In genomic region chr11:45926640-45927082, GRCm38 (mm10) we compare ENCODE assay signal across 8 mouse cellular contexts. TPM values are rescaled to one million over a fixed set of nuclear protein-coding genes. Genes with fewer than 3 reads are reported as not detected.
DNase-seq lines count a peak whose midpoint lies in the region; ATAC-seq and TF ChIP-seq lines count a peak whose summit lies in the region.

No protein-coding gene starts in this region.

- peak; percentile 89 for DNase-seq in NIH3T3 (ENCODE audit: low read depth)
- peak; percentile 82 for DNase-seq in cerebellum, adult 9-10 months
- DNase-seq in hindbrain, embryonic 10.5 days (ENCODE audit: low spot score), result peak; percentile 85
- DNase-seq in layer of hippocampus, adult 9-10 months (ENCODE audit: low spot score), result peak; percentile 80
- peak; percentile 40 for DNase-seq in ovary, adult 18-20 months (ENCODE audit: low spot score)
- peak; percentile 75 for DNase-seq in thymus, adult 2 months

- no peaks in the 10 kb centered on the region for H3K27me3 ChIP-seq in hindbrain, embryonic 10.5 days (ENCODE audit: insufficient read depth, poor library complexity, severe bottlenecking)
- no peaks in the 10 kb centered on the region for H3K27me3 ChIP-seq in lung, embryonic 16.5 days (ENCODE audit: control insufficient read depth, insufficient read depth, low read depth, low read length)
- no peaks in the 10 kb centered on the region for H3K27me3 ChIP-seq in thymus, adult 2 months (ENCODE audit: control insufficient read depth, insufficient read depth, low read length)

- TF ChIP-seq POLR2A in thymus, adult 2 months (IDR thresholded peaks at IDR 0.05; ENCODE audit: control insufficient read depth, extremely low read depth, insufficient read depth, low read length, poor library complexity), result no peak

- peaks cover 22% of the 10 kb centered on the region for H3K4me1 ChIP-seq in hindbrain, embryonic 10.5 days (replicated peaks)
- H3K4me1 ChIP-seq in lung, embryonic 16.5 days (replicated peaks; ENCODE audit: control insufficient read depth, insufficient read depth, low read length), result no peaks in the 10 kb centered on the region
- H3K4me1 ChIP-seq in thymus, adult 2 months (replicated peaks; ENCODE audit: control insufficient read depth, insufficient read depth, low read length), result peaks cover 2% of the 10 kb centered on the region; the same call in 1 of the 2 replicates

- peaks cover 23% of the 10 kb centered on the region for H3K36me3 ChIP-seq in hindbrain, embryonic 10.5 days
- H3K36me3 ChIP-seq in lung, embryonic 16.5 days (ENCODE audit: control insufficient read depth, insufficient read depth, low read length), result no peaks in the 10 kb centered on the region; the same call in 1 of the 2 replicates
- 0 out of 2 replicates have a peak, but pooled peaks cover under 1% of the 10 kb centered on the region for H3K36me3 ChIP-seq in thymus, adult 2 months (ENCODE audit: control insufficient read depth, insufficient read depth, low read length)

- ATAC-seq in frontal cortex, adult (ENCODE audit: low TSS enrichment), result peak; percentile 94
- peak; percentile 91 for ATAC-seq in lung, embryonic 16.5 days (ENCODE audit: low read depth)

- peak overlapping the region; percentile 79 for H3K27ac ChIP-seq in hindbrain, embryonic 10.5 days
- 0 out of 2 replicates have a peak overlapping the region, but pooled peaks have one; percentile 48 for H3K27ac ChIP-seq in lung, embryonic 16.5 days (ENCODE audit: low read length)
- no peak overlapping the region for H3K27ac ChIP-seq in thymus, adult 2 months (ENCODE audit: control insufficient read depth, insufficient read depth, low read length)

- peak overlapping the region; percentile 67; the same call in 1 of the 2 replicates for H3K9ac ChIP-seq in lung, embryonic 16.5 days (ENCODE audit: low read length)

- WGBS in hindbrain, embryonic 10.5 days, result under 1% methylated on average over 9 of the region's 9 CpGs
- WGBS in lung, embryonic 16.5 days, result 0% methylated on average over 9 of the region's 9 CpGs
- 2% methylated on average over 9 of the region's 9 CpGs for WGBS in thymus, adult 2 months

- TF ChIP-seq CTCF in thymus, adult 2 months (IDR thresholded peaks at IDR 0.05; ENCODE audit: borderline replicate concordance, control insufficient read depth, extremely low read depth, insufficient read depth, low read length, poor library complexity), result peak; percentile 65; the same call in 1 of the 2 replicates

- H3K4me3 ChIP-seq in hindbrain, embryonic 10.5 days, result peak overlapping the region; percentile 48
- H3K4me3 ChIP-seq in lung, embryonic 16.5 days (ENCODE audit: low read length), result peak overlapping the region; percentile 52
- H3K4me3 ChIP-seq in thymus, adult 2 months (ENCODE audit: control insufficient read depth, insufficient read depth, low read length), result peak overlapping the region; percentile 50

- H3K4me2 ChIP-seq in lung, embryonic 16.5 days (ENCODE audit: low read depth, low read length), result peak overlapping the region; percentile 72

- H3K9me3 ChIP-seq in hindbrain, embryonic 10.5 days, result no peaks in the 10 kb centered on the region
- no peaks in the 10 kb centered on the region for H3K9me3 ChIP-seq in lung, embryonic 16.5 days (ENCODE audit: control insufficient read depth, low read length)

RNA-seq across cellular contexts. Expression of gene Lsm11, which starts 18.1 kb away (rescaled TPM):
- polyA plus RNA-seq in hindbrain, embryonic 10.5 days (2016; fragmentation: Nextera tagmentation; extraction: Ambion mirVana), result 8.0 and 8.7 TPM in 2 replicates
- 4.3 and 4.5 TPM in 2 replicates for polyA plus RNA-seq in lung, embryonic 16.5 days (2015; fragmentation: Nextera tagmentation; extraction: Ambion mirVana)
- 11.4 and 13.0 TPM in 2 replicates for polyA plus RNA-seq in thymus, adult 2 months (2012; rRNA removed)

RNA-seq across cellular contexts. Expression of gene Thg1l, which starts 28.6 kb away (rescaled TPM):
- 13.5 and 15.6 TPM in 2 replicates for polyA plus RNA-seq in hindbrain, embryonic 10.5 days (2016; fragmentation: Nextera tagmentation; extraction: Ambion mirVana)
- 12.5 and 12.7 TPM in 2 replicates for polyA plus RNA-seq in lung, embryonic 16.5 days (2015; fragmentation: Nextera tagmentation; extraction: Ambion mirVana)
- polyA plus RNA-seq in thymus, adult 2 months (2012; rRNA removed), result 9.1 and 11.4 TPM in 2 replicates

RNA-seq across cellular contexts. Expression of gene Sox30, which starts 53.4 kb away (rescaled TPM):
- 0.14 TPM in 1 of 2 replicates, not detected in the other for polyA plus RNA-seq in hindbrain, embryonic 10.5 days (2016; fragmentation: Nextera tagmentation; extraction: Ambion mirVana)
- polyA plus RNA-seq in lung, embryonic 16.5 days (2015; fragmentation: Nextera tagmentation; extraction: Ambion mirVana), result 0.05 and 0.11 TPM in 2 replicates
- 0.17 and 0.26 TPM in 2 replicates for polyA plus RNA-seq in thymus, adult 2 months (2012; rRNA removed)
